Mouse (Mus musculus): Measurements from ENCODE around the gene Cpsf4l. TPM values are rescaled to one million over a fixed set of nuclear protein-coding genes. Genes with fewer than 3 reads are reported as not detected.

Cpsf4l gene
- 0.28 and 0.29 TPM in 2 replicates for polyA plus RNA-seq (2012; rRNA removed)

GRCm38 (mm10) chr11:113709731-113710256 is at the start of gene Cpsf4l:
TSS of gene Cpsf4l (minus strand) at chr11:113710017.
- no peak for TF ChIP-seq POLR2A (IDR thresholded peaks at IDR 0.05; ENCODE audit: borderline replicate concordance, extremely low read depth, insufficient read depth, insufficient read length, poor library complexity, severe bottlenecking)
- TF ChIP-seq CTCF (IDR thresholded peaks at IDR 0.05; ENCODE audit: borderline replicate concordance, extremely low read depth, insufficient read depth, insufficient read length): no peak
- DNase-seq (ENCODE audit: low read depth): peak; percentile 66

- no peak for DNase-seq (ENCODE audit: low read depth)
- TF ChIP-seq CTCF (IDR thresholded peaks at IDR 0.05; ENCODE audit: borderline replicate concordance, extremely low read depth, insufficient read depth, insufficient read length) (no peak), POLR2A (IDR thresholded peaks at IDR 0.05; ENCODE audit: borderline replicate concordance, extremely low read depth, insufficient read depth, insufficient read length, poor library complexity, severe bottlenecking) (no peak)
Measured at GRCm38 (mm10) chr11:113758851-113759250, 49.0 kb upstream of the Cpsf4l start.

GRCm38 (mm10) chr11:113756578-113756977 is 46.8 kb upstream of the Cpsf4l start:
- no peak for DNase-seq (ENCODE audit: low read depth)
- TF ChIP-seq CTCF (IDR thresholded peaks at IDR 0.05; ENCODE audit: borderline replicate concordance, extremely low read depth, insufficient read depth, insufficient read length) (no peak), POLR2A (IDR thresholded peaks at IDR 0.05; ENCODE audit: borderline replicate concordance, extremely low read depth, insufficient read depth, insufficient read length, poor library complexity, severe bottlenecking) (no peak)

GRCm38 (mm10) chr11:113755878-113756277 is 46.1 kb upstream of the Cpsf4l start:
- TF ChIP-seq CTCF (IDR thresholded peaks at IDR 0.05; ENCODE audit: borderline replicate concordance, extremely low read depth, insufficient read depth, insufficient read length): no peak
- no peak for TF ChIP-seq POLR2A (IDR thresholded peaks at IDR 0.05; ENCODE audit: borderline replicate concordance, extremely low read depth, insufficient read depth, insufficient read length, poor library complexity, severe bottlenecking)
- DNase-seq (ENCODE audit: low read depth): no peak

- no peak for TF ChIP-seq CTCF (IDR thresholded peaks at IDR 0.05; ENCODE audit: borderline replicate concordance, extremely low read depth, insufficient read depth, insufficient read length)
- no peak for TF ChIP-seq POLR2A (IDR thresholded peaks at IDR 0.05; ENCODE audit: borderline replicate concordance, extremely low read depth, insufficient read depth, insufficient read length, poor library complexity, severe bottlenecking)
- DNase-seq (ENCODE audit: low read depth): no peak
Measured at GRCm38 (mm10) chr11:113754845-113755244, 45.0 kb upstream of the Cpsf4l start.

- TF ChIP-seq POLR2A (IDR thresholded peaks at IDR 0.05; ENCODE audit: borderline replicate concordance, extremely low read depth, insufficient read depth, insufficient read length, poor library complexity, severe bottlenecking) (no peak), CTCF (IDR thresholded peaks at IDR 0.05; ENCODE audit: borderline replicate concordance, extremely low read depth, insufficient read depth, insufficient read length) (no peak)
- no peak for DNase-seq (ENCODE audit: low read depth)
Measured at GRCm38 (mm10) chr11:113752685-113753430, 43.0 kb upstream of the Cpsf4l start.

- TF ChIP-seq CTCF (IDR thresholded peaks at IDR 0.05; ENCODE audit: borderline replicate concordance, extremely low read depth, insufficient read depth, insufficient read length): no peak
- TF ChIP-seq POLR2A (IDR thresholded peaks at IDR 0.05; ENCODE audit: borderline replicate concordance, extremely low read depth, insufficient read depth, insufficient read length, poor library complexity, severe bottlenecking): no peak
- no peak for DNase-seq (ENCODE audit: low read depth)
Measured at GRCm38 (mm10) chr11:113752158-113752661, 42.4 kb upstream of the Cpsf4l start.

- TF ChIP-seq POLR2A (IDR thresholded peaks at IDR 0.05; ENCODE audit: borderline replicate concordance, extremely low read depth, insufficient read depth, insufficient read length, poor library complexity, severe bottlenecking): peak; percentile 92
- TF ChIP-seq CTCF (IDR thresholded peaks at IDR 0.05; ENCODE audit: borderline replicate concordance, extremely low read depth, insufficient read depth, insufficient read length): no peak
- DNase-seq (ENCODE audit: low read depth): peak; percentile 98
Measured at GRCm38 (mm10) chr11:113751484-113752084, 41.8 kb upstream of the Cpsf4l start, which contains the start of gene Cdc42ep4. TSS of gene Cdc42ep4 (minus strand) at chr11:113751881.

GRCm38 (mm10) chr11:113750571-113751483 is 41.0 kb upstream of the Cpsf4l start:
- peak; percentile 90 for DNase-seq (ENCODE audit: low read depth)
- no peak for TF ChIP-seq POLR2A (IDR thresholded peaks at IDR 0.05; ENCODE audit: borderline replicate concordance, extremely low read depth, insufficient read depth, insufficient read length, poor library complexity, severe bottlenecking)
- TF ChIP-seq CTCF (IDR thresholded peaks at IDR 0.05; ENCODE audit: borderline replicate concordance, extremely low read depth, insufficient read depth, insufficient read length): peak; percentile 32; the same call in 1 of the 2 replicates

GRCm38 (mm10) chr11:113749749-113750351 is 40.0 kb upstream of the Cpsf4l start:
- peak; percentile 81 for DNase-seq (ENCODE audit: low read depth)
- TF ChIP-seq CTCF (IDR thresholded peaks at IDR 0.05; ENCODE audit: borderline replicate concordance, extremely low read depth, insufficient read depth, insufficient read length) (no peak), POLR2A (IDR thresholded peaks at IDR 0.05; ENCODE audit: borderline replicate concordance, extremely low read depth, insufficient read depth, insufficient read length, poor library complexity, severe bottlenecking) (no peak)

Measured in brain, embryonic 14.5 days (tissue).